Mouse (Mus musculus) stomach, embryonic 16.5 days (tissue): Measurements from ENCODE around the gene Mrgprf. TPM values are rescaled to one million over a fixed set of nuclear protein-coding genes. Genes with fewer than 3 reads are reported as not detected.

Experiments
- ATAC-seq: fragments of 200-750 bp; cut with Nextera tagmentation; 2 replicates; pipeline ENCODE4 v1.8.0; 2017; ENCODE audit warnings: moderate number of reproducible peaks, moderate TSS enrichment; ENCODE audit not compliant: insufficient read depth, low FRiP score
- H3K27ac ChIP-seq: fragments of 300-500 bp; sonication (generic); 2 replicates; pipeline ENCODE4 v1.5.1; 2014; ENCODE audit warnings: low read length
- H3K27me3 ChIP-seq: fragments of 300-500 bp; sonication (generic); 2 replicates; pipeline ENCODE4 v1.6.1; 2014; ENCODE audit warnings: low read length, control low read depth, mixed read lengths; ENCODE audit not compliant: control insufficient read depth, insufficient read depth
- H3K36me3 ChIP-seq: fragments of 300-500 bp; sonication (generic); 2 replicates; pipeline ENCODE4 v1.6.1; 2014; ENCODE audit warnings: low read length; ENCODE audit not compliant: control insufficient read depth, insufficient read depth
- H3K4me1 ChIP-seq: fragments of 300-500 bp; sonication (generic); 2 replicates; pipeline ENCODE4 v1.6.1; 2014; ENCODE audit warnings: low read length, control low read depth, mixed read lengths; ENCODE audit not compliant: control insufficient read depth, insufficient read depth
- H3K4me2 ChIP-seq: fragments of 300-500 bp; sonication (generic); 2 replicates; pipeline ENCODE4 v1.6.1; 2014; ENCODE audit warnings: low read depth, low read length, mixed read lengths
- H3K4me3 ChIP-seq: fragments of 300-500 bp; sonication (generic); replicated peaks from 2 replicates; pipeline ENCODE4 v1.5.1; 2014; ENCODE audit warnings: mild to moderate bottlenecking, low read length
- H3K9ac ChIP-seq: fragments of 300-500 bp; sonication (generic); 2 replicates; pipeline ENCODE4 v1.6.1; 2014; ENCODE audit warnings: low read length
- H3K9me3 ChIP-seq: fragments of 300-500 bp; sonication (generic); replicated peaks from 2 replicates; pipeline ENCODE4 v1.6.1; 2016; ENCODE audit warnings: low read length, control low read depth; ENCODE audit not compliant: control insufficient read depth
- WGBS: fragments of 180-500 bp; shearing (Covaris S2); extraction: QIAGEN DNeasy Blood & Tissue Kit; methylation state at CpG from one replicate; pipeline ENCODE4 v1.1.7; 2014; 5-methylcytosine and 5-hydroxymethylcytosine counted together
- polyA plus RNA-seq: library from polyadenylated mRNA; unstranded; fragments of >200 nt; fragmentation: Nextera tagmentation; extraction: Ambion mirVana; gene quantifications from 2 replicates; pipeline ENCODE4 v1.2.1, GENCODE M21; 2015

Mrgprf gene
- polyA plus RNA-seq, 1 experiment from 2014 or later, result 5.5 TPM

- Histone ChIP-seq H3K4me2 (no peak overlapping the region), H3K4me1 (peaks cover 3% of the 10 kb centered on the region; the same call in 1 of the 2 replicates), H3K27me3 (no peaks in the 10 kb centered on the region), H3K9ac (no peak overlapping the region), H3K9me3 (no peaks in the 10 kb centered on the region), H3K4me3 (no peak overlapping the region), H3K36me3 (no peaks in the 10 kb centered on the region), H3K27ac (no peak overlapping the region)
- 57% methylated on average over 2 of the region's 2 CpGs for WGBS
- ATAC-seq, result no peak
Observed at GRCm38 (mm10) chr7:145337889-145338288, 37.3 kb downstream of the Mrgprf start.

- Histone ChIP-seq H3K4me2 (no peak overlapping the region), H3K4me3 (no peak overlapping the region), H3K4me1 (no peaks in the 10 kb centered on the region), H3K27me3 (no peaks in the 10 kb centered on the region), H3K9me3 (no peaks in the 10 kb centered on the region), H3K27ac (no peak overlapping the region), H3K36me3 (no peaks in the 10 kb centered on the region), H3K9ac (no peak overlapping the region)
- 85% methylated on average over 5 of the region's 5 CpGs for WGBS
- no peak for ATAC-seq
Observed at GRCm38 (mm10) chr7:145340248-145340904, 39.7 kb downstream of the Mrgprf start.

Other genes with a start within 250 kb of the Mrgprf start
- gene 1810010D01Rik, start 92.7 kb upstream of the Mrgprf start, polyA plus RNA-seq, result 1.5 and 2.2 TPM in 2 replicates
- 9.7 and 11.2 TPM in 2 replicates for gene Tpcn2, start 16.8 kb upstream of the Mrgprf start, polyA plus RNA-seq
- gene Mrgprd, start 14.0 kb downstream of the Mrgprf start, polyA plus RNA-seq, result not detected in 2 replicates